Mouse (Mus musculus) CH12.LX (cell line): ENCODE measurements around the gene Ccnjl.

Source experiments
- CTCF ChIP-seq, 2 experiments: IDR thresholded peaks in 1 of 2; conservative IDR thresholded peaks in 1 of 2; 2 replicates each; pipeline ENCODE4 v1.5.1; 2011 to 2012; ENCODE audit warnings: low read depth in 2 of 2, low read length in 2 of 2, improper control_type of control experiment in 1 of 2, inconsistent platforms in 1 of 2, mild to moderate bottlenecking in 1 of 2, moderate library complexity in 1 of 2
- JUN ChIP-seq: IDR thresholded peaks from 2 replicates; pipeline ENCODE4 v1.6.1; 2011; ENCODE audit warnings: low read depth, mild to moderate bottlenecking, low read length, improper control_type of control experiment, moderate library complexity; ENCODE audit not compliant: insufficient read depth
- NELFE ChIP-seq: IDR thresholded peaks from 2 replicates; pipeline ENCODE4 v1.6.1; 2011; ENCODE audit warnings: low read depth, low read length, improper control_type of control experiment
- POLR2A ChIP-seq: IDR thresholded peaks from 2 replicates; pipeline ENCODE4 v1.6.1; 2011; ENCODE audit warnings: low read depth, mild to moderate bottlenecking, improper control_type of control experiment, low read length
- TCF12 ChIP-seq: IDR thresholded peaks from 2 replicates; pipeline ENCODE4 v1.6.1; 2014; ENCODE audit warnings: low read depth, mild to moderate bottlenecking, inconsistent platforms, low read length, improper control_type of control experiment
- ZC3H11A ChIP-seq: IDR thresholded peaks from 2 replicates; pipeline ENCODE4 v1.6.1; 2012; ENCODE audit warnings: low read depth, mild to moderate bottlenecking, inconsistent platforms, low read length, improper control_type of control experiment

GRCm38 (mm10) chr11:43624341-43624740 lies 95.8 kb downstream of the Ccnjl start:
- TF ChIP-seq ZC3H11A = no peak
- no peak for TF ChIP-seq POLR2A
- TF ChIP-seq TCF12 = no peak
- no peak for TF ChIP-seq CTCF (conservative IDR thresholded peaks at IDR 0.05 in 1 of 2, IDR thresholded peaks at IDR 0.05 in 1 of 2; ENCODE audit: low read depth in 2 of 2, low read length in 2 of 2)
- TF ChIP-seq JUN = no peak
- no peak for TF ChIP-seq NELFE
